ENCODE assay signal across 19 mouse cellular contexts in genomic region chr5:112659295-112659694, GRCm38 (mm10).
"Had no signal": no experiment of that assay in that cellular context is flagged by ENCODE, and none has a peak within 500 bp of the region (broad histone marks: within the 10 kb centered on the region; RNA-seq: fewer than 3 reads in every experiment).

No protein-coding gene starts in this region.

- H3K9me3 ChIP-seq: kidney, embryonic 15.5 days; liver, embryonic 12.5 days; liver, embryonic 15.5 days; lung, embryonic 15.5 days; megakaryocyte, embryonic 14.5 days; midbrain, embryonic 10.5 days; midbrain, embryonic 13.5 days had no signal

- H3K36me3 ChIP-seq: kidney, embryonic 15.5 days; liver, embryonic 12.5 days; liver, embryonic 15.5 days; lung, embryonic 15.5 days; midbrain, embryonic 10.5 days; midbrain, embryonic 13.5 days; neural tube, embryonic 13.5 days had no signal

- ATAC-seq: liver, embryonic 12.5 days; midbrain, embryonic 13.5 days; midbrain, embryonic 16.5 days had no signal

- H3K9ac ChIP-seq: kidney, embryonic 15.5 days; liver, embryonic 12.5 days; liver, embryonic 15.5 days; lung, embryonic 15.5 days; midbrain, embryonic 13.5 days; neural tube, embryonic 13.5 days had no signal

- H3K27me3 ChIP-seq: midbrain, embryonic 13.5 days had no signal

- H3K27ac ChIP-seq: kidney, embryonic 15.5 days; left cerebral cortex, adult 2 months; liver, embryonic 12.5 days; liver, embryonic 15.5 days; lung, embryonic 15.5 days; midbrain, embryonic 10.5 days; midbrain, embryonic 13.5 days; neural tube, embryonic 13.5 days had no signal

- H3K4me3 ChIP-seq: kidney, embryonic 15.5 days; left cerebral cortex, adult 2 months; liver, embryonic 12.5 days; liver, embryonic 15.5 days; lung, embryonic 15.5 days; megakaryocyte, embryonic 14.5 days; midbrain, embryonic 10.5 days; midbrain, embryonic 13.5 days; myocyte; neural tube, embryonic 13.5 days had no signal

- H3K4me2 ChIP-seq: kidney, embryonic 15.5 days; liver, embryonic 12.5 days; liver, embryonic 15.5 days; lung, embryonic 15.5 days; midbrain, embryonic 13.5 days; neural tube, embryonic 13.5 days had no signal

- DNase-seq: kidney, postnatal 10 days; kidney, postnatal 36 days; layer of hippocampus, postnatal 36 days; lung, adult 18-20 months; lung, postnatal 10 days; lung, postnatal 36 days; thymus, adult 18-20 months; thymus, postnatal 36 days had no signal

- H3K4me1 ChIP-seq: liver, embryonic 12.5 days; liver, embryonic 15.5 days; megakaryocyte, embryonic 14.5 days had no signal
